Mouse (Mus musculus) lung, embryonic 16.5 days (tissue): ENCODE results near the gene Lix1l. TPM values are rescaled to one million over a fixed set of nuclear protein-coding genes. Genes with fewer than 3 reads are reported as not detected.

ENCODE experiments used
- ATAC-seq: fragments of 200-750 bp; cut with Nextera tagmentation; 2 replicates; pipeline ENCODE4 v1.8.0; 2017; ENCODE audit warnings: low read depth, mild to moderate bottlenecking, moderate library complexity
- H3K27ac ChIP-seq: fragments of 300-500 bp; sonication (generic); 2 replicates; pipeline ENCODE4 v1.5.1; 2014; ENCODE audit warnings: mild to moderate bottlenecking, control low read depth, low read length
- H3K27me3 ChIP-seq: fragments of 300-500 bp; sonication (generic); 2 replicates; pipeline ENCODE4 v1.6.1; 2014; ENCODE audit warnings: low read depth, low read length, mixed read lengths; ENCODE audit not compliant: control insufficient read depth, insufficient read depth
- H3K36me3 ChIP-seq: fragments of 300-500 bp; sonication (generic); 2 replicates; pipeline ENCODE4 v1.6.1; 2014; ENCODE audit warnings: low read length; ENCODE audit not compliant: control insufficient read depth, insufficient read depth
- H3K4me1 ChIP-seq: fragments of 300-500 bp; sonication (generic); replicated peaks from 2 replicates; pipeline ENCODE4 v1.6.1; 2014; ENCODE audit warnings: low read length, mixed read lengths; ENCODE audit not compliant: control insufficient read depth, insufficient read depth
- H3K4me2 ChIP-seq: fragments of 300-500 bp; sonication (generic); 2 replicates; pipeline ENCODE4 v1.6.1; 2014; ENCODE audit warnings: low read depth, low read length, control low read depth
- H3K4me3 ChIP-seq: fragments of 300-500 bp; sonication (generic); 2 replicates; pipeline ENCODE4 v1.5.1; 2014; ENCODE audit warnings: mild to moderate bottlenecking, low read length, control low read depth
- H3K9ac ChIP-seq: fragments of 300-500 bp; sonication (generic); 2 replicates; pipeline ENCODE4 v1.6.1; 2014; ENCODE audit warnings: low read length, control low read depth
- H3K9me3 ChIP-seq: fragments of 300-500 bp; sonication (generic); 2 replicates; pipeline ENCODE4 v1.6.1; 2016; ENCODE audit warnings: low read length; ENCODE audit not compliant: control insufficient read depth
- WGBS: fragments of 180-500 bp; shearing (Covaris S2); extraction: QIAGEN DNeasy Blood & Tissue Kit; methylation state at CpG from one replicate; pipeline ENCODE4 v1.1.7; 2014; 5-methylcytosine and 5-hydroxymethylcytosine counted together
- polyA plus RNA-seq: library from polyadenylated mRNA; unstranded; fragments of >200 nt; fragmentation: Nextera tagmentation; extraction: Ambion mirVana; gene quantifications from 2 replicates; pipeline ENCODE4 v1.2.1, GENCODE M21; 2015

Gene Lix1l
- polyA plus RNA-seq, 1 experiment from 2014 or later = 8.2 TPM

- H3K4me1 ChIP-seq = 0 out of 2 replicates have a peak, but pooled peaks cover 5% of the 10 kb centered on the region
- H3K4me2 ChIP-seq = no peak overlapping the region
- H3K27ac ChIP-seq = no peak overlapping the region
- H3K4me3 ChIP-seq = no peak overlapping the region
- WGBS = 65% methylated on average over 4 of the region's 4 CpGs
- no peaks in the 10 kb centered on the region for H3K9me3 ChIP-seq
- ATAC-seq = no peak
- H3K9ac ChIP-seq = no peak overlapping the region
- no peaks in the 10 kb centered on the region for H3K36me3 ChIP-seq
- no peaks in the 10 kb centered on the region for H3K27me3 ChIP-seq
Measured at GRCm38 (mm10) chr3:96673514-96673913, 72.6 kb downstream of the Lix1l start.

GRCm38 (mm10) chr3:96674442-96674841, 73.5 kb downstream of the Lix1l start:
- 41% methylated on average over 8 of the region's 8 CpGs for WGBS

GRCm38 (mm10) chr3:96675171-96675570, 74.2 kb downstream of the Lix1l start:
- Histone ChIP-seq H3K9ac (no peak overlapping the region), H3K4me1 (0 out of 2 replicates have a peak, but pooled peaks cover 5% of the 10 kb centered on the region), H3K27me3 (no peaks in the 10 kb centered on the region), H3K27ac (no peak overlapping the region), H3K36me3 (no peaks in the 10 kb centered on the region), H3K4me2 (no peak overlapping the region), H3K9me3 (no peaks in the 10 kb centered on the region), H3K4me3 (no peak overlapping the region)
- WGBS = 82% methylated on average over 3 of the region's 3 CpGs
- ATAC-seq = no peak

More at GRCm38 (mm10) chr3:96674442-96674841, 73.5 kb downstream of the Lix1l start:
- Histone ChIP-seq H3K9ac (no peak overlapping the region), H3K9me3 (no peaks in the 10 kb centered on the region), H3K4me2 (no peak overlapping the region), H3K36me3 (no peaks in the 10 kb centered on the region), H3K4me1 (0 out of 2 replicates have a peak, but pooled peaks cover 5% of the 10 kb centered on the region), H3K4me3 (no peak overlapping the region), H3K27me3 (no peaks in the 10 kb centered on the region), H3K27ac (no peak overlapping the region)
- ATAC-seq = no peak

GRCm38 (mm10) chr3:96675690-96676089, 74.7 kb downstream of the Lix1l start:
- Histone ChIP-seq H3K27me3 (no peaks in the 10 kb centered on the region), H3K27ac (no peak overlapping the region), H3K36me3 (no peaks in the 10 kb centered on the region), H3K4me2 (no peak overlapping the region), H3K4me3 (no peak overlapping the region), H3K4me1 (no peaks in the 10 kb centered on the region), H3K9ac (no peak overlapping the region), H3K9me3 (no peaks in the 10 kb centered on the region)
- 65% methylated on average over 3 of the region's 3 CpGs for WGBS
- no peak for ATAC-seq

Other genes starting within 250 kb of the Lix1l start
- 0.30 and 0.34 TPM in 2 replicates for gene BC107364, start 148.8 kb upstream of the Lix1l start, polyA plus RNA-seq
- 0.57 and 1.1 TPM in 2 replicates for gene Hfe2, start 76.0 kb upstream of the Lix1l start, polyA plus RNA-seq
- 184 and 197 TPM in 2 replicates for gene Txnip, start 43.2 kb upstream of the Lix1l start, polyA plus RNA-seq
- gene Gm16253, start 24.2 kb upstream of the Lix1l start, polyA plus RNA-seq = 1.4 TPM in 2 replicates
- gene Polr3gl, start 7.0 kb upstream of the Lix1l start, polyA plus RNA-seq = 35.9 TPM in 2 replicates
- gene Ankrd34a, start 4.5 kb upstream of the Lix1l start, polyA plus RNA-seq = 1.6 and 1.9 TPM in 2 replicates
- 132 and 135 TPM in 2 replicates for gene Rbm8a, start 28.8 kb downstream of the Lix1l start, polyA plus RNA-seq
- gene Pex11b, start 34.2 kb downstream of the Lix1l start, polyA plus RNA-seq = 54.2 and 57.7 TPM in 2 replicates
- 0.15 and 0.24 TPM in 2 replicates for gene Gm42957, start 34.3 kb downstream of the Lix1l start, polyA plus RNA-seq
- 1.0 TPM in 2 replicates for gene Itga10, start 44.4 kb downstream of the Lix1l start, polyA plus RNA-seq
- gene Ankrd35, start 69.0 kb downstream of the Lix1l start, polyA plus RNA-seq = 0.36 and 0.50 TPM in 2 replicates
- gene Pias3, start 95.2 kb downstream of the Lix1l start, polyA plus RNA-seq = 51.9 and 52.0 TPM in 2 replicates
- gene Nudt17, start 107.4 kb downstream of the Lix1l start, polyA plus RNA-seq = 7.2 and 8.2 TPM in 2 replicates
- 35.6 and 35.7 TPM in 2 replicates for gene Polr3c, start 126.5 kb downstream of the Lix1l start, polyA plus RNA-seq
- gene Rnf115, start 126.5 kb downstream of the Lix1l start, polyA plus RNA-seq = 45.7 and 47.8 TPM in 2 replicates
- 0.64 TPM in 1 of 2 replicates, not detected in the other for gene Pdzk1, start 228.1 kb downstream of the Lix1l start, polyA plus RNA-seq
- gene Cd160, start 228.2 kb downstream of the Lix1l start, polyA plus RNA-seq = 0.40 and 1.8 TPM in 2 replicates